Mouse (Mus musculus) myocyte (in vitro differentiated cells): ENCODE results near the gene Nr1i3.

Experiments used
- E2F4 ChIP-seq: IDR thresholded peaks from one replicate; pipeline ENCODE4 v1.6.1; 2011; ENCODE audit warnings: mild to moderate bottlenecking, control low read depth, moderate library complexity; ENCODE audit not compliant: insufficient read depth
- MAX ChIP-seq: IDR thresholded peaks from one replicate; pipeline ENCODE4 v1.6.1; 2011; ENCODE audit warnings: low read depth, mild to moderate bottlenecking, control low read depth
- MYOD1 ChIP-seq, 3 experiments: IDR thresholded peaks; one replicate each; pipeline ENCODE4 v1.6.1; 2011; ENCODE audit warnings: control low read depth in 2 of 3, low read depth in 2 of 3, mild to moderate bottlenecking in 2 of 3, moderate library complexity in 1 of 3; ENCODE audit not compliant: insufficient read length in 2 of 3, control insufficient read depth in 1 of 3
- POLR2A ChIP-seq: IDR thresholded peaks from one replicate; pipeline ENCODE4 v1.6.1; 2011; ENCODE audit warnings: low read depth, mild to moderate bottlenecking, control low read depth, moderate library complexity; ENCODE audit not compliant: insufficient read length

GRCm38 (mm10) chr1:171251594-171252324 lies 38.0 kb downstream of the Nr1i3 start:
- TF ChIP-seq POLR2A (peak; percentile 60), E2F4 (no peak), MAX (no peak), MYOD1 (IDR thresholded peaks at IDR 0.05; ENCODE audit: control insufficient read depth in 1 of 3, insufficient read length in 2 of 3, low read depth in 2 of 3) (peak in 1 of 3 experiments; percentile 12)
